Mouse (Mus musculus) heart, postnatal 14 days (tissue): ENCODE results near the gene Zmiz1. TPM values are rescaled to one million over a fixed set of nuclear protein-coding genes. Genes with fewer than 3 reads are reported as not detected.

ENCODE experiments used
- DNase-seq, 2 experiments: peaks; one replicate each; pipeline ENCODE4 v3.0.0; 2021 to 2022
- intact Hi-C: fragments of 180-260 bp; cut with DNase I; formaldehyde crosslinking; loops from one replicate; pipeline ENCODE4 v1.15.1; 2025
- total RNA-seq, 2 experiments: library from RNA; stranded (reverse); gene quantifications; 2 replicates each; pipeline ENCODE4 v1.2.3; 2021

The Zmiz1 gene
- total RNA-seq, 2 experiments from 2014 or later: 53.9 to 59.4 TPM

DNA sequence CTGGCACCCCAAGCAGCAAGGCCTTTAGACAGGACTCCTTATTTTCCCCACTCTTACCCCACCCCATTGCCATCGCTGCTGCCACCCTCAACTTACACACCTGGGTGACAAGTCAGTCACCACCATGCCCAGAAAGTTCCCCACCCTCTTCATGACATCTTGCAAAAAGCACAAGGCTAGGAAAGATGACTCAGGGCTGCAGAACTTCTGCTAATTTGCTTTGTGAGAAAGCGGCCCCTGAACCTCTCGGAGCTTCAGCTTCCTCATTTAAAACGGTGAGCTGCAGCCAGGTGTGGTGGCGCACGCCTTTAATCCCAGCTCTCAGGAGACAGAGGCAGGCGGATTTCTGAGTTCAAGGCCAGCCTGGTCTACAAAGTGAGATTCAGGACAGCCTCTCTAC lies 141.4 kb downstream of the Zmiz1 start:
- DNase-seq: no peak
- intact Hi-C loops: no loop called here

DNA sequence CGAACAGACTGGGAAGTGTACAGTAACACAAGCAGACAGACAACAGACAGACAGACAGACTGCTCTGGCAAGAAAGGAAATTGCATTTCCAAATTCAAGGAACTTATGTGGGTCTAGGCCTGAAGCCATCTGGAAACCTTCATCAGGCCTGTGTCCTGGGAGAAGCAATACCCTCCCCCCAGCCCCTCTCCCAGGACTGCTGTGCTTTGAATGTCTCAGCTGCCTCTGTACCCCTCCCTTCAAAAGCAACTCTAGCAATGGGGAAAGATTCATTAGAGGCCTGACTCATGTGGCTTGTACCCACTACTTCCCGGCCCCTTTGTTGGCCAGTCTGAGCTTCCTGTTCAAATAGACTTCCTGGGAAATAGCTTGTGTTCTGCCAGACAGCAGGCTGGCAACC lies 142.0 kb downstream of the Zmiz1 start:
- DNase-seq: no peak
- intact Hi-C loops: no loop called here

DNA sequence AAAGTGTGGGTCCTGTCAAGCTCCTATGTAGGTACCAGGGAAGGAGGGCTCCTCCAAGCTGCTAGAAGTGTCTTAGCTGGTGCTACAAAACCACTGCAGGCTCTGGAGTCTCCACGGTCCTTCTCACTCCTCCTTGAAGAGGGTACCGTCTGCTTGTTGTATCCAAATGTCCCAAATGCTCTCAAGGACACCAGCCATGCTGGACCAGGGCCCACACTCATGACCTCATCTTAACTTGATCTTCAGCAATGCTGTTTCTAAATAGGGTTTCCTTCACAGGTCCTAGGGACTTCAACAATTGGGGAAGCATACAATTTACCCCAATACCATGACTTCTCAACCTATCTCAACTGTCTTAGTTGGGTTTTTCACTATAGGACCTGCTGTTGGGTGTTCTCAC lies 143.0 kb downstream of the Zmiz1 start:
- intact Hi-C loops: no loop called here

GRCm38 (mm10) chr14:25604395-25605142 lies 145.6 kb downstream of the Zmiz1 start:
- intact Hi-C loops: loop anchor here (5.0 kb wide), 1 partner anchor 38 kb away; no protein-coding TSS in a partner anchor
- DNase-seq: no peak

More for the DNA sequence above, 143.0 kb downstream of the Zmiz1 start:
- DNase-seq: no peak

GRCm38 (mm10) chr14:25606372-25607140 lies 147.6 kb downstream of the Zmiz1 start:
- peak; percentile 74 to 79 for DNase-seq
- intact Hi-C loops: loop anchor here (5.0 kb wide), 1 partner anchor 36 kb away; no protein-coding TSS in a partner anchor

DNA sequence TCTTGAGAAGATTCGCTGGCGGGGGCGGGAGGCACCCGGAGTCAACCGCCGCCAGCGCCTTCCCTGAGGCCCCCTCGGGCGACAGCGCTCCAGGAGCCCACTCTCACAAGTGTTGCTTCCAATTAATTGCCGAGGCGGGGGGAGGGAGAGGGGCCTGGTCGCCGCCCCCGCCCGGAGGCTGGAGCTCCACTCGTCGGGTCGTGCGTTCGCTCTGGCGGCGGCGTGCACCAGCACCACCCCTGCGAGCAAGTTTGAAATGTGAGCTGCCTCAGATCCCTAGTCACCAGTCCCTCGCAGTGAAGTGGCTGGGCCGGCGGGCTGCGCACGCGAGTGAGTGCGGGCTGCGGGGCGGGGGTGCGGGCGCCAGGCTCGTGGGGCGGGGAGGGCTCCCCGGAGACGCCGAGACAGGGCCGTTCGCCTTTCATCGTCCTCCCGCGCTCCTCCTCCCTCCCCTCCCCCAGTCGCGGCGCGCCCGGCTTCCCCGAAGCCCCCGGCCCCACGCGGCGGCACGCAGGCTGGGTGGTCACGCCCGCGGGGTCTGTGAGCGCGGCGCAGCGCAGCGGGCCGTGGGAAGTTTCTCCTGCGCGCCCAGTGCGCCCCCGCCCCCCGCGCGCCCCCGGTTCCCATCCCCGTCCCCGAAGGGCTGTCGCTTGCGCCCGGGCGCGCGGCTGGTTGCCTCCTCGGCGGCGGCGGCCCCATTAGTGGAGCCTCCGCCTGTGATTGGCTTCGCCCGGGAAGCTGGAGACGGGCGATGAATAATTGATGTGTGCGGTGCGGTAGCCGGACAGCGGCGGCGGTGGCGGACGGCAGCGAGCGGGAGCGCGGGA lies 148.4 kb downstream of the Zmiz1 start:
- intact Hi-C loops: loop anchor here (5.0 kb wide), 1 partner anchor 35 kb away; no protein-coding TSS in a partner anchor

DNA sequence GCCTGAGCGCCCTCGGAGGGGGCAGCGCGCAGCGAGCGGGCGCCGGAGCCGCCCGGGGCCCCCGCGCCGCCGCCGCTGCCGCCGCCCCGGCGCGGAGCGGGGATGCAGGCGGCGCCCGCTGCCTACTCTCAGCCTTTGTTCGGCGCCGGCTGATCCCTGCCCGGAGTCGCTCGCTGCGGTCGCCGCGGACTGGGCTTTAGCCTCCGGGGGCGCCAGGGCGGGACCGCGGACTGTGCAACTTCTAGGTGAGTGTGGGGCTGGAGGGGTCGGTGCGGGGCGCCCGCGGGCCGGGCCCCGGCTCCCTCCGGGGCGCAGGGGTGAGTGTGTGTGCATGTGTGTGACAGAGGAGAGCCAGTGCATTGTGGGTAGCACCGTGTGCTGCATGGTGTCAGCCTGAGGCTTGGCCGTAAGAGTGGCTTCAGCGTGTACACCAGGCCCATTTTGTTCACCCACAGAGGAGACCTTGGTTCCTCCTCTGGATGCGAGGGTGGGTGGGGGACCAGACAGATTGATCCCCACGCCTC lies 149.0 kb downstream of the Zmiz1 start:
- intact Hi-C loops: loop anchor here (5.0 kb wide), 1 partner anchor 34 kb away; no protein-coding TSS in a partner anchor
- DNase-seq: peak; percentile 62 to 70

More for the DNA sequence above, 148.4 kb downstream of the Zmiz1 start:
- peak; percentile 55 to 63 for DNase-seq

DNA sequence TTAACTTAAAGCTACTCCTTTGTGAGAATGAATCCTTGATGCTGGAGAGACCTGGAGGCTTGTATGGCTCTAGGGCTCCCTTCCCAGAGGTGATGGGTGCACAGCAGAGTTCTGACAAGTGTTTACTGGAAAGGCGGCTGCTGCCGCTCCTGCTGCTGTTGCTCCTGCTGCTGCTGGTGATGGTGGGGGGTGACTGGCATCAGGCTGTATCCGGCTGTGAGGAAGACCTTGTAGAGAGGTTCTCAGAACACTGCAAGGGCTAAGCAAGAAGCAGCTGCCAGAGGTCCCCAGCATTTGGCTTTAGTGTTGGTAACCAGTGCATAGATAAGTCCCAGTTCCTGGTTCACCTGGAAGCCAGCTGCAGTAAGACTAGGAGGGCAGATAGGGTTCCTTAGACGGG lies 149.6 kb downstream of the Zmiz1 start:
- intact Hi-C loops: loop anchor here (5.0 kb wide), 1 partner anchor 34 kb away; no protein-coding TSS in a partner anchor
- DNase-seq: no peak

GRCm38 (mm10) chr14:25609355-25609754 lies 150.4 kb downstream of the Zmiz1 start:
- intact Hi-C loops: loop anchor here (5.0 kb wide), 1 partner anchor 33 kb away; no protein-coding TSS in a partner anchor
- DNase-seq: no peak

GRCm38 (mm10) chr14:25610396-25611158 lies 151.6 kb downstream of the Zmiz1 start:
- intact Hi-C loops: loop anchor here (2.0 kb wide), 1 partner anchor 16 kb away; no protein-coding TSS in a partner anchor
- no peak for DNase-seq

DNA sequence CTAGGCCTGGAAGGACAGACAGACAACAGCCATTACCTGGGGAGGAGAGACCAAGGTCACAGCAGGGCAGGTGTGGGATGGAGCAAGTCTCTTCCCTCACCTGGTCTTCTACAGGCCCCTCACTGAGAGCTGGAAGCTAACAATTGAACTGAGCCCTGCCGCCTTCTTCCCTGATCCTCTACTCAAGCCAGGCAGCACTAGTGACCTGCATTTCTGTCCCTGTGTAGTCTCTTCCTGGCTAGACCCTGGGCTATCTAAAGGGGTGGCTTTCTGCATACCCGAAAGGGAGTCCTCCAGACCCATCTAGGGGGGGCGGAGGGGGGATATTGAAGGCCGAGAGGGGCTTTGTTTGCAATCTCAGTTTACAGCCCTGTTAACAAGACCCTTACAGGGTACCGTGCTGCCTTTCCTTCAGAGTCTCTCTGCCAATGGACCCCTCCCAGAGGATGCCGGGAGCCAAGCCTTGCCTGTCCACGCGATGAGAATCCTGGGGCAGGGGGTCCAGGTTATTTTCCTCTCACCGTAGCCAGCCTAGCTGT lies 152.2 kb downstream of the Zmiz1 start:
- intact Hi-C loops: loop anchor here (2.0 kb wide), 1 partner anchor 16 kb away; no protein-coding TSS in a partner anchor
- DNase-seq: no peak

- intact Hi-C loops: loop anchor here (2.0 kb wide), 1 partner anchor 15 kb away; no protein-coding TSS in a partner anchor
These were observed 153.1 kb downstream of the Zmiz1 start for GRCm38 (mm10) chr14:25611815-25612698.

GRCm38 (mm10) chr14:25613942-25614575 lies 155.1 kb downstream of the Zmiz1 start:
- DNase-seq: no peak
- intact Hi-C loops: loop anchor here (2.0 kb wide), 1 partner anchor 21 kb away; no protein-coding TSS in a partner anchor

More at GRCm38 (mm10) chr14:25611815-25612698, 153.1 kb downstream of the Zmiz1 start:
- DNase-seq: no peak

DNA sequence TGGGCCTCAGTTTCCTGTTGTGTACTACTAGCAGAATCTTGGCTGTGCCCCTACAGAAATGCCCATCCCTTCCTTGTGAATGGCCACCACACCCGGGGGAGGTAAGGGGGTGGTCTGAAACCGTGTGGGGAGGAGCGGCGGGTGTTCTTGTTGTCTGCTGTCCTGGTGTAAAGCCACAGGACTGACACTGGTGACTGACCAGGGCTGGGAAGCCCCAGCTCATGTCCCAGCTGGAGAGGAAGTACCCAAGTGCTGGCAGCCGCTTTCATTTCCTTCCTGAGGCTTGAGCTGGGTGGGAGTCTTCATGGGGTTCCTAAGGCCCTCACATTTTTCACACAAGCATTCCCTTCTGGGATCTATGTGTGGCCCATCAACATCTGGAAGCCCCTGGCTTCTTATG lies 155.7 kb downstream of the Zmiz1 start:
- intact Hi-C loops: loop anchor here (2.0 kb wide), 1 partner anchor 20 kb away; no protein-coding TSS in a partner anchor
- DNase-seq: no peak

DNA sequence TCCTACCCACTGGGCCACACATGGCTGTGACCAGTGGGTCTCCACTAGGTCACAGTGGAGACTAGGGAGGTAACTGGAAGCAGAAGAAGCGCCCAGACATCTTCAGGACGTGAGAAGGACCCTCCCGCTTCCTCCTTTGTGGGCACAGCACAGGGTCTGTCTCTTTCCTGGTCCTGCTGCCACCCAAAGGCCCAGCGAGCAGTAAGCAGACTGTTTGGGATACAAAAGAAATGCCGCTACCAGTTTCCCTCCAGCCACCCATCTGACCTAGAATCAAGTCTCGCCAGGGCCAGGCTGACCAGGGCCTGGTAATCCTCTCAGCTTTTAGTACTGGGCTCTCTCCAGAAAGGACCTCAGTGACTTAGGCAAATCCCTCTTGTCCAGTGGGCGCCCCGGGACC lies 156.6 kb downstream of the Zmiz1 start:
- no peak for DNase-seq
- intact Hi-C loops: loop anchor here (2.0 kb wide), 1 partner anchor 19 kb away; no protein-coding TSS in a partner anchor

- intact Hi-C loops: no loop called here
- no peak for DNase-seq
These were observed 157.2 kb downstream of the Zmiz1 start for GRCm38 (mm10) chr14:25616009-25616723.

GRCm38 (mm10) chr14:25617264-25617663 lies 158.3 kb downstream of the Zmiz1 start:
- no peak for DNase-seq
- intact Hi-C loops: no loop called here
